In the genomic region with DNA sequence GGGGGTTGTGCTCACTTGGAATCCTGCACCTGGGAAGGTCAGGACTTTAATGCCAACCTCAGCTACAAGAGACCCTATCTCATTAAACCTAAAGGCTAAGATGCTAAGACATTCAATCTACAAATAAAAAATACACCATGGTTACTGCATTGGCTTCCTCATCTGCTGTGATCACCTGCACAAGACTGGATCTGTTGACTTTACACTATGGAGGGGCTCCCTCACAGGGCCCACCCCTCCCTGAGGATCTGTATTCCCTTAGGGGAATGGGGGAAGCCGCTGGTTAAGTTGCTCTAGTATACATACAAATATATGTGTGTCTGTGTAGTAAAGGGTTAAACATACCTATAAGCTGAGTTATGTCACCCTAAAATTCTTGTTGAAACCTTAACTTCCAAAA, we compare ENCODE assay signal across 16 mouse cellular contexts.
"Had no signal": no experiment of that assay in that cellular context is flagged by ENCODE, and none has a peak within 500 bp of the region (broad histone marks: within the 10 kb centered on the region; RNA-seq: fewer than 3 reads in every experiment).

No protein-coding gene starts in this region.

- H3K36me3 ChIP-seq: neural tube, embryonic 15.5 days; stomach, embryonic 15.5 days had no signal

- H3K9me3 ChIP-seq: neural tube, embryonic 12.5 days; neural tube, embryonic 13.5 days; neural tube, embryonic 15.5 days; stomach, embryonic 15.5 days had no signal

- H3K4me3 ChIP-seq: neural tube, embryonic 12.5 days; neural tube, embryonic 13.5 days; neural tube, embryonic 15.5 days; stomach, embryonic 15.5 days had no signal

- H3K27me3 ChIP-seq: neural tube, embryonic 12.5 days; neural tube, embryonic 15.5 days; stomach, embryonic 15.5 days had no signal

- H3K9ac ChIP-seq: neural tube, embryonic 12.5 days; neural tube, embryonic 13.5 days; neural tube, embryonic 15.5 days; stomach, embryonic 15.5 days had no signal

- H3K4me1 ChIP-seq: neural tube, embryonic 12.5 days; neural tube, embryonic 13.5 days; neural tube, embryonic 15.5 days; stomach, embryonic 15.5 days had no signal

- DNase-seq: retina, postnatal 1 day; right cerebral cortex, postnatal 14 days; right cerebral cortex, postnatal 25 days; right cerebral cortex, postnatal 4 days; spleen, adult 18-20 months; thymus, adult 18-20 months; thymus, adult 2 months; thymus, postnatal 14 days; thymus, postnatal 25 days; thymus, postnatal 36 days; thymus, postnatal 4 days had no signal

- H3K27ac ChIP-seq: neural tube, embryonic 12.5 days; neural tube, embryonic 13.5 days; neural tube, embryonic 15.5 days; stomach, embryonic 15.5 days; stomach, postnatal 0 days had no signal
